Mouse (Mus musculus) ovary, postnatal 10 days (tissue): ENCODE data around the gene Nabp1.

ENCODE experiments used
- DNase-seq: peaks from one replicate; pipeline ENCODE4 v3.0.0; 2022; ENCODE audit warnings: low spot score

The Nabp1 gene

DNA sequence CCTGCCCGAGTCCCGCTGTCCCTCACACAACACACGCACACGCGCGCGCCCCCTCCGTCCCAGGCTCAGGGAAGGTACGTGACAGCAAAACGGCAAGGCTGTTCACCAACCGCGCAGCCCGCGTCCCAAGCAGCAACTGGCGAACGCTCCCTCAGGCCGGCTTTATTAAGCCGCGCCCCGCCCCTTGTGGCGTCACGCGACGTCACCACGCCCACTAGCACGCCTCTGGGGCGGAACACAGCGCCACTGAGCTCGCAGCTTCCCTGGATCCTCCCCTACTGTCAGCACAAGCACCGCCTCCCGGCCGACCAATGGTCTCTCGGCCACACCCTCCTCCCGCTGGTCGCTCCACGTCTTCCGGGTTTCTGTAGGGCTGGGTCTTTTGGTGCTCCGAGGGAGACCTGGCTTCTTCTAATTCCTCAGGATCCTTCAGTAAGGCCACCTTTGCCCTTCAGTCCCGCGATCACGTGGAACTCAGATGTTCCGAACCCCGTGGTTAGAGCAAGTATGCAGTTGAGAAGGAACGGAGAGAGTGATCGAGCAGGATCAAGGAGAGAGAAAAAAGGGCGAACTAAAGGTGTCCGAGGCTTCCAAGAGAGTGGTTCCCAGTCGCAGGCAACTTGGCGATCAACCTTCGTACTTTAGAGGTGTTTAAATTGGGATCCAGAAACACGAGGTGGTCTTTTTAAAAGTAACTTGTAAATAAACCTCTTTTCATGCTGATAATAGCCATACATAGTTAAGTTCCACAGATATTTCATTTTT is at the start of gene Nabp1:
Gene Nabp1, minus strand, starts transcription at position 164 of the 765 bp plus-strand sequence.
- peak; percentile 99 for DNase-seq

- no peak for DNase-seq
Observed at GRCm38 (mm10) chr1:51525563-51526265, 47.5 kb upstream of the Nabp1 start.

GRCm38 (mm10) chr1:51521651-51522050 is 43.4 kb upstream of the Nabp1 start:
- no peak for DNase-seq

DNA sequence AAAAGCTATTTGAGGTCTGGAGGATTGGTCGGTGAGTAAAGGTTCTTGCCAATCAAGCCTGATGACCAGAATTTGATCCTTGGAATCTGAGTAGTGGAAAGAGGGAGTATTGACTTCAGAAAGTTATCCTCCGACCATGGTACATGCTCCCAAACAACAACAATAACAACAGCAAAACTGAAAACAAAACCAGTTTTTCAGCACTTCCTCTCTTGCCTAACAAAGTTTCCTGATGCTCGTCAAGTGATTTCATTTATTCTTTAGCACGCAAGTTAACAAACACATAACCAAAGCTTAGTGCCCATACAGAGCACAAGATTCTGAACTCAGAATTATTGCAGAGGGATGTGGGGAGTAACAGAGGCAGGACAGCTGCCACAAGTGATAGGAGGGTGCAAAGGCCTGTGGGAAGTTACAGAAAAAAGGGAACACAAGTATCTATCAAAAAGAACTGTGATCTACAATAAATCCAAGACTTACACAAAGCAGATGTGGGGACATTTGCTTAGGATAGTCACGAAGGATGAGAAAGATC is 42.1 kb upstream of the Nabp1 start:
- DNase-seq: no peak

DNA sequence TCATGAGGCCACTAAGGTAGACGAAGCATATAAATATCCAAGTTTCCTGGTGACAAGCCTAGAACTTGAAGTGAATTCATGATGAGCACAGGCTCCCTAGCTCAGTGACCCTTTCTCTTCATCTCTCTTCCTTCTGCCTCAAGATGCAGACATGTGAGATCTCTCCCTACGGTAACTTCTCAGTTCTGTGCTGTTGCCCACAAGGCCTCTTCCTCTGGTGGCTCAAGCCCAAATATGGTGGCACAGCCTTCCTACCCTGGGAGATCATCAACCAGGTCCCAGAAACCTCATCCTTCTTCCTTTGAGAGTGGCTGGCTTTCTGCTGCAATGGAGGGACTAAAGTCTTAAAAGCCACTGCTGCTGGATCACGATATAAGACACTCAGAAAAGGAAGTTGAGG is 40.9 kb upstream of the Nabp1 start:
- DNase-seq: no peak

DNA sequence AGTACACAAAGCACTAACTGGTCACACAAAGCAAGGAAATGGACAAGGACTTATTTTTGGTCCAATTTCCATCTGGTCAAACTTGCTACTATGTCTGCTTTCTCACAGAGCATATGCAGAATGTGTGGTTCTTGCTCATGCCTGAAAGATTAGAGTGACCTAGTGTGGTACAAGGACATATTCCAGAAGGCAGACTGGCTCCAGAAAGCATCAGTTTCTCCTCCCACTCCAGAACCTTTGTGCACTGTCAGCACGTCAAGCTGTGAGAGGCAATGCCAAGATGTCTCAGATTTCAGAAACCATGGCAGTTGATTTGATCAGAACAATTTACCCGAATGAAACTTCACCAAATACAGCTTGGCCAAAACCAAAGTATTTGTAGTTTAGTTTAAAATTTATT is 37.4 kb upstream of the Nabp1 start:
- DNase-seq: no peak

DNA sequence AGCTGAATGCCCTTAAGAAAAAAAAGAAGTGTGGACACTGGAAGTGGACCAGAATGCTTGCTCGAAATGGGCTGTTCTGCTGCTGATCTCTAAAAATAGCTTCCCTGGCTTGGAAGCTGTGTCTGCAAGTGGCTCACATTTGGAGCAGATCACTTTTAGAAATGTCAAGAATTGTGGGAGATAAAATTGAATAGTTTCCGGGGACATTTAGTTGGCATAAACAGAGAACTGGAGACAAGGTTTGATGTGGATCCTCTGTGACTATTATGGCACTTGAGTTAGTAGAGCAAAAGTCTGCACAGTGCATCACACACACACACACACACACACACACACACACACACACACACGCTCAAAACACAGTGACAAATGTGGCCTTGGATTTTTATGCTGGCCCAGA is 36.8 kb upstream of the Nabp1 start:
- DNase-seq: no peak

DNA sequence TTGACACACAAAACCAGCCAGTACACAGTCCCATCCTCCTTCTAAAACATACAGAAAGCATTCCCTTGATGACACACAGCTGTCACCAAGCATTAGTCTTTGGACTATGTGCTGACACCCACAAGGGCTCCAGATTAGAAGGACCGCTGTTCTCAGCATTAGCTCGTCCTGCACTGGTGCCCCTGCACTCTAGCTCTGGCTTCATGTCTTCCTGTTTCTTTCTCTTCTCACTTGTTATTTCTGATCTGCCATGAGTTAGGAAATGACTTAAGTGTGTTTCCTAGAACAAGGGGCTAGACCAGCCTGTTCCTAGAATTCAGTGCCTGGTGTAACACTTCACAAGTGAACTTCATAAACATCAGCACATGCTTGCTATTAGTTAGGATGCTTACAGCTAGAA is 36.2 kb upstream of the Nabp1 start:
- no peak for DNase-seq

DNA sequence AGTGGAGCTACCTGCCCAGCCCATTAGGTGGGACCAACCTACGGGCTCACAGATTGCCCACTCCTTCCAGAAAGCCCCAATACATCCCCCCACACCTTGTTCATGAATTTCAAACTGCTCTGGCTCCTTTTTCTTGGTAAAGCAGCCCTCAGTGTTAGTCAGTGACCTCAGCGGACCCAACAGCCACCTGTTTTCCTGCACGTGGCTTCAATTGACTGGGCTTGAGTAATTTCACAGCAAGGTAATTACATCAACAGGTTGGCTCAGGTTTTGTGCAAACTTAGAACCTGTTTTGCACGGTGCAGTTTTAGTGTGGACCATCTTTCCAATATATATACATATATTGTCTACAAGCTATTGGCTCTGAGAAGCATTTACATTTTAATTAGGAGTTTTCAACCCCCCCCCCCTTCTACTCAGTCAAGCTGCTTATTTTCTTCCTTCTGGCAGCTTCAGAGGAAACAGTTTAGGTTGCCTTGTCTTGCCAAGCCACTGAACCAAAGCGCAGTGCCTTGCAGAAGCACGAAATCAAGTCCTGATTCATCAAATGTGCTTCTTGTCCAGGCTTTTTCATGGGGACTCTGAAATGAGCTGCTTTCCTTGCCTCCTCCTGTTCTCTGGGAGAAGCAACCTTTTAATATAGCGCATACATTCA is 35.0 kb upstream of the Nabp1 start:
- no peak for DNase-seq

- no peak for DNase-seq
Observed at GRCm38 (mm10) chr1:51512326-51512725, 34.1 kb upstream of the Nabp1 start.

DNA sequence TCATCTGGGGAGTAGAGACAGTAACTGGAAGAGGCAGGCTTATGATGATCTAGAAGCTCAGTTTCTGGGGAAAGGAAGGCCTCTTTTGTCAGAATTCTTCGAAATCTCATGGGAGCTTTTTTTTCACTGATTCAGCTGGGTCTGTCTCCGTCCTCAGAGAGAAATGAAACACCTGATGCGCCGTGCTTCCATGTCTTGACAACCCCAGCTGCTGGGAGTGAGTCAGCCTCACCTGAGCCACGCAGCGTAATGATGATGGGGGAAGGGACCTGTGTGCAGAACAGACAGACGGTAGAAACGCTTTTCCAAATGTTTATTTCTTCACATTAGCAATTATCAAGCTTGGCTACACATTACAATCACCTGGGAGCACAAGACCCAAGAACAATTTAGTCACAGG is 31.6 kb upstream of the Nabp1 start:
- no peak for DNase-seq

DNA sequence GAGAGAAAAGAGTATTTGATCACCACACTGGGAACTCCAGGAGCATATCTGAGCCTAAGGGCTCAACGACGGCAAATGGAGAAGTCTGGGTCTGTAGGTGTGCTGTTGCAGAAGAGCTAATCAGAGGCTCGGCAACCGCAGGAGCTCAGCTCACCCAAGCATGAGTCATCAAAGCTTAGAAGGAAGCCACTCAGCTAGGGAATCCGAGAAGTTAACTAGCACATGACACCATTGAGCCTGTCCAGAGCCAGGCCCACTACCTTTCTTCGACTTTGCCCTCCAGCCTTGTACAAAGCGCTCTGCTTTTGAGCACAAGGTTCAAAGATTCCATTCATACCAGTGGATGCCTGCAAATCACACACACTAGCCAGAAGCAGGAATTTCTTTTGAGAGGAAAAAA is 30.9 kb upstream of the Nabp1 start:
- DNase-seq: no peak

GRCm38 (mm10) chr1:51508543-51508942 is 30.3 kb upstream of the Nabp1 start:
- no peak for DNase-seq

DNA sequence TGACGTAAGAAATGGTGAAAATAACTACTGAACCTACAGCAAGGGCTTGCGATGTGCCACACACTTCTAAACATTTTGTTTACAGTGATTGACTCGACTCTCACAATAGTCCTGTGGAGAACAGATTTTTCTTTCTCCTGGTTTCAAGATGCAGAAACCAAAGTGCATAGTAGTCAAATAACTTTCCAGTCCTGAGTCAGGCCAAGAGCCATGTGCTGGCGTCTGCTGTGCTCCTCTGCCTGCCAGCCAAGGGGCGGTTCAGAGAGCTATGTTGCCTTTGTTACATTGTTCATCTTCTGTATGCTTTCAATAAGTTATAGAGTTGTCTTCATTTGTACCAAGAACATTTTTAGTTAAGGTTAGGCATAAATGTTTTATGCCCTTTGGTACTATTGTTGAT is 29.2 kb upstream of the Nabp1 start:
- DNase-seq: no peak

- DNase-seq: no peak
Observed at GRCm38 (mm10) chr1:51506236-51506635, 28.0 kb upstream of the Nabp1 start.

DNA sequence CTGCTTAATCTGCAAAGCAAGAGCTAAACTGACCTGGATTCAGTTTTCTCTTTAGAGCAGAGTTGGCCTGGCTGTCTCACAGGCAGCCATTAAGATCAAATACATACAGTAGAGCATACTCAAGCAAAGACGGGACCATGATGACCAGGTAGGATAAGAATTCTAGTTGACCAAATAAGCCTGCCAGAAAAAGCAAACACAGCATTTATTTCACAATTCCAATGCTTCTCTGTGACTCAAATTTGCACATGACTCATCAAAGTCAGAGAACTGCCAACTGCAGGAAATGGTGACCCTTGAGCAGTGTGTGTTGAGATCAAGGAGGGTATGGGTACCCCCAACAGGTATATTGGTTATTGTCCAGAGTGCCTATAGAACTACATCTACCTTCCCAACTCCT is 27.4 kb upstream of the Nabp1 start:
- DNase-seq: no peak

- no peak for DNase-seq
Observed at GRCm38 (mm10) chr1:51503055-51503454, 24.8 kb upstream of the Nabp1 start.

DNA sequence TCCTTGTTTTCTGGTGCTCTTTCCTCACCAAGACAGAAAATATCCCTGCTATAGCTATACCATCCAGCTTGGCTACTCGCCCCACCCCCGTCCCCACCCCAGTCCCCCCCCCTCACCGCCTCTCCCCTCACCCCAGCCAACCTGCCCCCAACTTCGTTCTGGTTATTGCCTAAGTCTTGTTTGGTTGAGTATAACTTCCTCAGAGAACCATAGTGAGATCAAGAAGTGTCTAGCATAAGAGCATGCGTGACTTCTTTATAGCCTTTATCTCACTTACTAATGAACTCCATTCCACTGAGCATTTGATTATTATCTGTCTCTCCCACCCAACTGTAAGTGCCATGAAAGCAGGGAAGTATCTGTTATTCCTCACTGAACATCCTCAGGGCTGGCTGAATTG is 24.1 kb upstream of the Nabp1 start:
- DNase-seq: no peak

GRCm38 (mm10) chr1:51501251-51501650 is 23.0 kb upstream of the Nabp1 start:
- DNase-seq: no peak

GRCm38 (mm10) chr1:51498601-51499098 is 20.4 kb upstream of the Nabp1 start:
- no peak for DNase-seq

GRCm38 (mm10) chr1:51496163-51496562 is 17.9 kb upstream of the Nabp1 start:
- DNase-seq: no peak

DNA sequence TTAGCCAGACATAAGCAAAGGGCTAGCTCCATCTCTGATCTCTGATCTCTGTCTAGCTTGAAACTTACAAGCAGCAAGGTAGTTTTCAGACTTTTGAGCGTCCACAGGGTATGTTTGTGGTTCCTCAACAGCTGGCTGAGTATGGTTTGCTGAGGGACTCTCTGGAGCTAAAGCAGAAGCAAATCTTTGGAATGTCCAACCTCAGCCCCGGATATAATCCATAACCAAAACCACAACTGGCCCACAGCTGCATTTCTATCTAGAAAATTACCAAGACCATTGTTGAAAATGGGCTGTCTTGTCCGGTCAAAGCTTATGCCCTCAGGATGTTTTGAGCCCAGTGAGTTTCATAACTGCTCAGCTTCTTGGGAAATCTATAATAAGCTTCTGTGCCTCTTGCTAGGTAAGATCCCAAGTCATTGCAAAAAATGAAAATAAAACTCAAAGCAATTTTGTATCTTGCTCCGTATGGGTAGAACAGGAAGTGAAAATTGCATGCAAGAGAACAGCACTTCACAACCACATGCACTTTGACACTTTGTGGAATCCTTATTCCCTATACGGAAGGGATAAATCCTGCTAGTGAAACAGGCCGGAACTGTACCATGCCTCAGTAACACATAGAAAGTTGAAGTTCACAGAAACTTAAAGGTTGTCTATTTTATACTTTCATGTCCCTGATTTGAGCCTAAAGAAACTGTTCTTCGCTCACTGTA is 15.5 kb upstream of the Nabp1 start:
- no peak for DNase-seq
